Mouse (Mus musculus) thymus, adult 18-20 months (tissue): ENCODE results near the gene Pet2.

Experiments
- DNase-seq, 2 experiments: peaks; one replicate each; pipeline ENCODE4 v3.0.0; 2022; ENCODE audit warnings: mixed read lengths in 2 of 2

Gene Pet2

GRCm38 (mm10) chrX:89409589-89409988, at the start of gene Pet2:
TSS of gene Pet2 (minus strand) at chrX:89409689.
- no peak for DNase-seq
